In the genomic region with DNA sequence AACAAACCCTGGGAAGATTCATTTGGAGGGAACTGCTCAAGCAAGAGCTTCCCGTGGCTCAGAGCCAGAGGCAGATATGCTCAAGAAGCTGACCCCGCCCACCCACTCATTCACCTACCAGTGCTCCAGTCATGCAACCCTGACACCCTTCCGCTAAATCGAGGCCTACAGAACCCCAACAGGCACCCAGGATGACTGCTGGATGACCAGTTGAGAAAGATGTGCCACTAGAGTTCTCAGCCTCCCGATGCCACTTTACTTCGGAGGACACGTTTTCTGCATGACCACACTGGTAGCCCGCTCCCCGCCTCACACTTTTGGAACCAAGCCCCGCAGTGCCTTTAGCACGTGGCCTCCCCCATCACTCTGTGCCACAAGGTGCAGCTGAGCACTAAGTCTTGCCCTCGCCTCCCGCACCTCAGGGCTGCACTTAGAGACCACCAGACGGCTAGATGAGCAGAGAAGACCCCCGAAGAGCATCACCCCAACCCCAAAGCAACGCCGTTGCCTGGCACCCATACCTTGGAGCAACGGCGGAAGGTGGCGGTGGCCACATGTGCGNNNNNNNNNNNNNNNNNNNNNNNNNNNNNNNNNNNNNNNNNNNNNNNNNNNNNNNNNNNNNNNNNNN, we compare ENCODE assay signal across 8 mouse cellular contexts. TPM values are rescaled to one million over a fixed set of nuclear protein-coding genes. Genes with fewer than 3 reads are reported as not detected.
DNase-seq lines count a peak whose midpoint lies in the region; ATAC-seq and TF ChIP-seq lines count a peak whose summit lies in the region.

No protein-coding gene starts in this region.

- peak overlapping the region; percentile 26; the same call in 1 of the 2 replicates for H3K9ac ChIP-seq in heart, embryonic 15.5 days
- peak overlapping the region; percentile 69 for H3K9ac ChIP-seq in intestine, embryonic 16.5 days (ENCODE audit: low read depth, low read length)
- H3K9ac ChIP-seq in midbrain, postnatal 0 days (replicated peaks; ENCODE audit: low read length, poor library complexity, severe bottlenecking), result peak overlapping the region; percentile 52

- peak overlapping the region; percentile 40 for H3K4me3 ChIP-seq in heart, embryonic 15.5 days
- H3K4me3 ChIP-seq in intestine, embryonic 16.5 days (ENCODE audit: low read length), result peak overlapping the region; percentile 55
- H3K4me3 ChIP-seq in midbrain, postnatal 0 days (ENCODE audit: low read depth, low read length), result peak overlapping the region; percentile 44

- H3K36me3 ChIP-seq in heart, embryonic 15.5 days, result no peaks in the 10 kb centered on the region
- no peaks in the 10 kb centered on the region for H3K36me3 ChIP-seq in intestine, embryonic 16.5 days (ENCODE audit: control insufficient read depth, insufficient read depth, low read length)
- H3K36me3 ChIP-seq in midbrain, postnatal 0 days (ENCODE audit: insufficient read depth, low read length), result no peaks in the 10 kb centered on the region

- DNase-seq in heart, adult 8-10 months (ENCODE audit: low spot score), result no peak
- DNase-seq in embryo, embryonic 10.5 days (ENCODE audit: low spot score), result peak; percentile 32
- peak; percentile 70 for DNase-seq in midbrain, postnatal 0 days (ENCODE audit: low spot score)
- no peak for DNase-seq in right cerebral cortex, adult 18-20 months
- no peak for DNase-seq in gastrocnemius, adult 8-10 months (ENCODE audit: low spot score in 2 of 2)
- DNase-seq in cerebellum, adult 9-10 months, result no peak

- ATAC-seq in heart, embryonic 15.5 days (replicated peaks; ENCODE audit: insufficient number of reproducible peaks, insufficient read depth, low FRiP score, low read depth), result no peak
- ATAC-seq in intestine, embryonic 16.5 days, result peak; percentile 3; the same call in 1 of the 2 replicates
- ATAC-seq in midbrain, postnatal 0 days (ENCODE audit: low FRiP score), result peak; percentile 33; the same call in 1 of the 2 replicates

- H3K27ac ChIP-seq in heart, embryonic 15.5 days, result no peak overlapping the region
- peak overlapping the region; percentile 88 for H3K27ac ChIP-seq in intestine, embryonic 16.5 days (ENCODE audit: low read length)
- no peak overlapping the region for H3K27ac ChIP-seq in midbrain, postnatal 0 days (ENCODE audit: low read depth, low read length)

- H3K4me2 ChIP-seq in heart, embryonic 15.5 days, result peak overlapping the region; percentile 64
- H3K4me2 ChIP-seq in intestine, embryonic 16.5 days (ENCODE audit: low read depth, low read length), result peak overlapping the region; percentile 73
- peak overlapping the region; percentile 87 for H3K4me2 ChIP-seq in midbrain, postnatal 0 days (ENCODE audit: low read depth, low read length, poor library complexity, severe bottlenecking)

- H3K27me3 ChIP-seq in heart, embryonic 15.5 days, result peaks cover 46% of the 10 kb centered on the region
- H3K27me3 ChIP-seq in intestine, embryonic 16.5 days (replicated peaks; ENCODE audit: control insufficient read depth, insufficient read depth, low read length), result no peaks in the 10 kb centered on the region
- 0 out of 2 replicates have a peak, but pooled peaks cover 8% of the 10 kb centered on the region for H3K27me3 ChIP-seq in midbrain, postnatal 0 days (ENCODE audit: insufficient read depth, low read length)

- H3K4me1 ChIP-seq in heart, embryonic 15.5 days (replicated peaks), result peaks cover 15% of the 10 kb centered on the region
- H3K4me1 ChIP-seq in intestine, embryonic 16.5 days (ENCODE audit: control insufficient read depth, insufficient read depth, low read length), result peaks cover 3% of the 10 kb centered on the region; the same call in 1 of the 2 replicates
- H3K4me1 ChIP-seq in midbrain, postnatal 0 days (ENCODE audit: insufficient read depth, low read length), result peaks cover 8% of the 10 kb centered on the region; the same call in 1 of the 2 replicates

- no peak for TF ChIP-seq CTCF in midbrain, postnatal 0 days (IDR thresholded peaks at IDR 0.05)

- no peaks in the 10 kb centered on the region for H3K9me3 ChIP-seq in heart, embryonic 15.5 days (replicated peaks)
- no peaks in the 10 kb centered on the region for H3K9me3 ChIP-seq in intestine, embryonic 16.5 days (ENCODE audit: control insufficient read depth, low read length)
- no peaks in the 10 kb centered on the region for H3K9me3 ChIP-seq in midbrain, postnatal 0 days (ENCODE audit: low read length)

- 24% methylated on average over 21 of the region's 21 CpGs for WGBS in heart, embryonic 15.5 days
- WGBS in intestine, embryonic 16.5 days, result 17% methylated on average over 21 of the region's 21 CpGs
- WGBS in midbrain, postnatal 0 days, result 24% methylated on average over 21 of the region's 21 CpGs

RNA-seq across cellular contexts. Expression of gene Pcsk9, which starts 0.8 kb away (rescaled TPM):
- polyA plus RNA-seq in heart, embryonic 15.5 days (2015; fragmentation: Nextera tagmentation; extraction: Ambion mirVana), result 0.59 and 1.8 TPM in 2 replicates
- not detected for total RNA-seq in heart, adult 8-10 months (2022)
- polyA plus RNA-seq in intestine, embryonic 16.5 days (2015; fragmentation: Nextera tagmentation; extraction: Ambion mirVana), result 189 TPM in 2 replicates
- total RNA-seq in midbrain, postnatal 0 days (2014; rRNA removed), result 5.3 and 10.1 TPM in 2 replicates
- 3.1 and 3.3 TPM in 2 replicates for polyA plus RNA-seq in midbrain, postnatal 0 days (2015; fragmentation: Nextera tagmentation; extraction: Ambion mirVana)
- not detected for total RNA-seq in gastrocnemius, adult 8-10 months (2022)

RNA-seq across cellular contexts. Expression of gene Bsnd, which starts 28.8 kb away (rescaled TPM):
- not detected in 2 replicates for polyA plus RNA-seq in heart, embryonic 15.5 days (2015; fragmentation: Nextera tagmentation; extraction: Ambion mirVana)
- not detected for total RNA-seq in heart, adult 8-10 months (2022)
- not detected in 2 replicates for polyA plus RNA-seq in intestine, embryonic 16.5 days (2015; fragmentation: Nextera tagmentation; extraction: Ambion mirVana)
- total RNA-seq in midbrain, postnatal 0 days (2014; rRNA removed), result 0.09 TPM in 1 of 2 replicates, not detected in the other
- polyA plus RNA-seq in midbrain, postnatal 0 days (2015; fragmentation: Nextera tagmentation; extraction: Ambion mirVana), result not detected in 2 replicates
- total RNA-seq in gastrocnemius, adult 8-10 months (2022), result under 1 TPM in 1 of 4 experiments, not detected in 3; 0.09 TPM

Comparison
In these comparisons a context has a peak if more than half of its experiments do, and no peak if none do; other contexts are left out.
1. DNase-seq: peak in embryo, embryonic 10.5 days (single experiment) and midbrain, postnatal 0 days (single experiment); none in heart, adult 8-10 months (single experiment), right cerebral cortex, adult 18-20 months (single experiment), gastrocnemius, adult 8-10 months (0 of 2) and cerebellum, adult 9-10 months (single experiment).
2. Peak in every context shown above with its lines, with median percentiles within 50 percentile points of each other: H3K4me2 ChIP-seq, H3K4me3 ChIP-seq and H3K9ac ChIP-seq.